Mouse (Mus musculus): ENCODE results near the gene Lsp1. TPM values are rescaled to one million over a fixed set of nuclear protein-coding genes. Genes with fewer than 3 reads are reported as not detected.

The Lsp1 gene
- 10 to 100 TPM; 24.7 to 33.1 TPM for total RNA-seq (2021)
- long read RNA-seq, experiment 1, partial matches to known transcripts = 1 of 14 reads
- long read RNA-seq, experiment 1, other reads (novel, unspliced or antisense) = 11 of 14 reads
- long read RNA-seq, experiment 2, partial matches to known transcripts = 2 of 14 reads
- long read RNA-seq, experiment 2, other reads (novel, unspliced or antisense) = 7 of 14 reads

- DNase-seq = peak in 1 of 2 experiments; percentile 23
Observed at GRCm38 (mm10) chr7:142460636-142461077, at the start of gene Lsp1. Lsp1 (plus strand) TSS chr7:142460809.

GRCm38 (mm10) chr7:142413285-142413684 lies 47.3 kb upstream of the Lsp1 start:
- no peak for DNase-seq

DNA sequence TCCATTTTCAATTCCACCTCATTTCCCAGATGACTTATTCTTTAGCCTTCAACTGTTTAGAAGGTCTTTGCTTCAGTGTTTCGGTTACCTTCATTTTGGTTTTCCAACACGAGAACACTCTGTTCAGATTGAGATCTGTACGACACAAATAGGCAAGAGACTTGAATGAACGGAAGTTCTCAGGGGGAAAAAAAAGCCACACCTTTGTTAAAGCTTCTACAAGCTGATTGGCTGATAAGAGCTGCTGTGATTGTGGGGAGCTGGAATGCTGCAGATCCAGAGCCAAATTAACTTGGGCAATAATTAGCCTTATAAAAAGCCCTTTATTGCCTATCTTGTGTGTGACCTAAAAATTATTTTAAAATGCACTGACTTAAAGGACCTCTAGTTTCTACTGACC lies 45.3 kb upstream of the Lsp1 start:
- peak in 1 of 2 experiments; percentile 71 for DNase-seq

GRCm38 (mm10) chr7:142416225-142416624 lies 44.4 kb upstream of the Lsp1 start:
- peak in 1 of 2 experiments; percentile 26 for DNase-seq

GRCm38 (mm10) chr7:142418027-142418426 lies 42.6 kb upstream of the Lsp1 start:
- DNase-seq = peak; percentile 23 to 70

GRCm38 (mm10) chr7:142418679-142419078 lies 41.9 kb upstream of the Lsp1 start:
- DNase-seq = no peak

DNA sequence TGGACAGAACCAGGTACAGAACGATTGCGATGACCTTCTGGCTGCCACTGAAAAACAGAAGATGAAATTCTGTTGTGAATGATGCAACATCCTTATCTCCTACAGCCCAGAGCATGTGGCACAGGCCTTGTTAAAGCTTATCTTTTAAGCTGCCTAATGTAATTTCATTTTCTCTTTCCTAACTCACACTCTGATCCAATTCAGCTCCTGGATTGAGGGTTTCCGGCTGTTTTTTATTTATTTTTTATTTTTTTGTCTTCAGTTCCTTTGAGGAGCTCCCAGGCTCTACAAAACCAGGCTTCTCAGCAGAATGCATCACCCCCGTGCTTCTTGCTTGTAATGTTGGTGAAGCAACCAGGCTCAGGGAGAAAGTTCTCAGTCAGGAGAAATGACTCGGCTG lies 40.7 kb upstream of the Lsp1 start:
- DNase-seq = no peak

DNA sequence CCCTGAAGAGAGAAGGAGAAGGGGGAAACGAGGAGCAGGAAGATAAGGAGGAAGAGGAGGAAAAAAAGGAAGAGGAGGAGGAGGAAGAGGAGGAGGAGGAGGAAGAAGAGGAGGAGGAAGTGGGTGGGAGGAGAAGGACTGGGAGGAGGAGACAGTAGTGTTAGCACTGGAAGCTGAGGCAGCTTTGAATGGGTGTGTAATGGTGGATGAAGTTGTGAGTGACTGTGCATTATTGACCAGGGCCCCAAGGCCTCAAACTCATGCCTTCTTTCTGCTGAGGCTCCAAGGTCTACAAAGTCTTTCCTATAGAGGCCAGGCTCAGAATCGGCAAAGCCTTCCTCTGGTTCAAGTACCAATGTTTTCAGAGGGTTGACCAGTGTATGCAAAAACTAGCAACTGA lies 38.8 kb upstream of the Lsp1 start:
- DNase-seq = no peak

DNA sequence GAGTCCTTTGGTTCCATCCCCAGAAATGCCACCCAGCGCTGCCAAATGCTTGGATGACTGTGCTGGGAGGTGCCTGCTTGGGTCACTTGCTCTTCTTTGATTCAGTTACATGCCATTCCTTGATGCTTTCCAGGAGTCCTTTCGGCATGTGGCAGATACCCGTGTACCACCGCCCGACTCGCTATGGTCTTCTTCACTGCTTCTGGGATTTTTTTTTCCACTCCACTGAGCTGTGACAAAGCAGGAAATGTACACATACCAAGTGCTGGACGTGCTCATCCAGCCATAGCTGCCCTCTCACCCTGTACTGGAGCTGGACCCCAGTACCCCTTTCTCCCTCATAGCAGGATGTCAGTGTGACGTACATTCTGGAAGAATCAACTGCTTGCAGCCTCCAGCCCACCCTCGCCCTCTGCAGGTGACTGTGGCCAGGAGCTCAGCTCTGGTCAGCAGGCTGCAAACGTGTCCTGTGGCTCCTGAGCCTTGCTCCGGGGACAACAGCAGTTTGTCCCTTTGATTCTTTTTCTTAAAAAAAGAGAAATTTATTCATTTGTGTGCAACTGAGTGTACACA lies 34.9 kb upstream of the Lsp1 start:
- DNase-seq = peak; percentile 43

DNA sequence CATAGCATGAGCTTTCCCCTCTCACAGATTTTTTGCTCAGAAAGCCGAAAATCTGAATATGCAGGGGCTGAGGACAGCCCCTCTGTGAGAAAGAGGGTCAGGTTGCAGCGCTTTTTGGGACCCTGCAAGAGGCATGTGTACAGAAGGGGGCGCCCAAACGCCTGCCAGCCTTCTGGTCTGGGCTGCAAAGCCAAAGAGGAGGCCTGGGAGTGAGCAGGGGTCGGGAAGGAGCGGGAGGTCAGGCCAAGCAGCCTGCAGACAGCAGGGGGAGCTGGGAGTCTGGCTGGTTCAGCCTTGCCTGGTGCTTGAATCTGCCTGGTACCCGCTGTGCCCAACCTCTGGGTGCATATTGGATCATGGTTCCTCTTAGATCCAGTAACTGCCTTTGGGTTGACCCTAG lies 32.4 kb upstream of the Lsp1 start:
- DNase-seq = no peak

DNA sequence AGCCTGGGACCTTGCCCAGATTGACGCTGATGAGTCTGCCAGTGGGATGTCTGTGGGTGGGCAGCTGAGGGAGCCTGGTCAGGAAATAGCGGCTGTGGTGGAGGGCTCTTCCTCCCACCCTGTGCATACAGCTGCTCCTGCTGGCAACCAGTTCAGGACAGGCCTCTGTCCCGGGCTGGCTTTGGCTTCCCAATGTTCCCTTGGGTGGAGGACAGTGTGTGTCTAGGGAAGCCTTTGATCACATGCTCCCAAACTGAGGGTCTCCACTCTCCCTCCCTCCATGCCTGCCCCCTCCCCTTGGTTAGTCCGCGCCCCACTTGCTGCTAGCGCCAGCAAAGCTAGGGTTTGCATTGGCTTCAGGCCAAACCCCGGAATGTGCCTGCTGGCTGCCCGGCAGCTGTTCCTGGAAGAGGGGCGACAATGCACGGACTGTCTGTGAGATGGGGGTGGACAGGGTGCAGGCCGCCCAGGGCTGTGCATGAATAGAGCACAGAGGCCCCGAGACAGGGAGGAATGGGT lies 30.4 kb upstream of the Lsp1 start:
- peak; percentile 40 to 42 for DNase-seq

DNA sequence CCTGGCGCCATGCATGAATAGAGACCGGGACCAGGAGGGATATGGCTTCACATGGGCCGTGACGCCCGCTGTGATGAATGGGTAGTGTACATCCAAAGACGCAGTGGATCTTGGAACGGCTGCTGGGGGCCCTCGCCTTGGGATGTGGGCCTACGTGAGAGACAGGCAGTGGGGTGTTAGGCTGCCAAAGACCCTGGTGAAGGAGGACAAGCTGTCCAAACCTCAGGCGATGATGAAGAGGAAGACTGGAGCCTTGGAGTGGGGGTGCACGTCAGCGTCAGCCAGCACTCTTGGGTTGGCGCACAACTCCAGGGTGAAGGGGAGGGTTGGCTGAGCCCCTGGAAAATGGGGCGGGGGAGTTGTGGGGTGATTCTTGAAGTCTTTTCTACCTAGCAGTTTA lies 29.5 kb upstream of the Lsp1 start:
- no peak for DNase-seq

GRCm38 (mm10) chr7:142433623-142434022 lies 27.0 kb upstream of the Lsp1 start:
- DNase-seq = peak in 1 of 2 experiments; percentile 35

DNA sequence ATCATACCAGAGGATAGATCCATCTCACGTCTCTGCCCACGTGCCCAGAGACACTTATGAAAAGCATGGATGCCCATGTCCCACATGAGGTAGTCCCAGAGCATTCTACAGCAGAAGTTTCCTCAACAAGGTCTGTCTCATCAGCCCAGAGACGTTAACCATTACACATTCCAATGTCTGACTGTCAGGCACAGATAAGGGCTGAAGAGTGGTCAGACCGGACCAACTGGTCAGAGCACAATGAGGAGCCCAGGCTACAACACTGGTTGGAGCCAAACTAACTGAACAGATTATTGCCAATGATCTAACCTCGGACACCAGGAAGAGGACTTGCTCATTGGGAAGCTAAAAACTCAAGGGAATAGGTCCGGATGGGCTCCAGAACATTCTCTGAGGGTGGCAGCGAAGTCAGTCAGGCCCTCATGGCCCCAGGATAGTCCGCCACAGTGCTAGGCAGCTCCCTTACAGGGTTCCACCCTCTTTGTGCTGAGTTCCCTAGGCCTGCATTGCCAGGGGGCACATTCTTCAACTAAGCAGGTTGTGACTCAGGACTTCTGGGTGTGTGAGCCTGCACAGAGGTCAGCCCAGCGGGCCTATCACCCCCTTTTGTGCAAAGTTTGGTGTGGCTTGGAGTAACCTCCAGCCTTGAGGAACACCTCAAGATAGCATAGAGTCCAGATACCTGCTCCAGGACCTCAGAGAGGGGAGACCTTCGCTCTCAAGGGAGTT lies 26.3 kb upstream of the Lsp1 start, which contains the start of gene Syt8:
Gene Syt8 (plus strand): TSS at position 714 of the 729 bp plus-strand sequence.
- no peak for DNase-seq

DNA sequence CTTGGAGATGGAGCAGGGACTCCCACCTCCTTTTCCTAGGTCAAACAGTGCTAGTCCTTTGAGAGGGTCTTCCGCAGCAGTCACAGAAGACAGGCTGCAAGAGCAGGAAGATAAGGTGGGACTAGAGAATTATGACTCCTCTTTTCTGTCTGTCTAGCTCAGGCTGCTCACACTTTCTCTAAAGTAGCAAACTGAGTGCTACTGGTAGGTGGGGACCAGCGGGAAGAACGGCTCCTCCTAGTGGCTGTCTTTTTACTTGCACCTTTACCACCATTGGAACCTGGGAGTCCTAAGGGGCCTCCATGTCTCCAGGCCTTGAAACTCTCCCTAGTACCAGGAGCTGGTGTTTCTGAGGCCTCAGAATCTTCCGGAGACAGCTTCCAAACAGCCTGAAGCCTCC lies 25.1 kb upstream of the Lsp1 start:
- peak; percentile 80 to 82 for DNase-seq

GRCm38 (mm10) chr7:142437324-142437723 lies 23.3 kb upstream of the Lsp1 start:
- no peak for DNase-seq

GRCm38 (mm10) chr7:142439966-142440365 lies 20.6 kb upstream of the Lsp1 start:
- no peak for DNase-seq

DNA sequence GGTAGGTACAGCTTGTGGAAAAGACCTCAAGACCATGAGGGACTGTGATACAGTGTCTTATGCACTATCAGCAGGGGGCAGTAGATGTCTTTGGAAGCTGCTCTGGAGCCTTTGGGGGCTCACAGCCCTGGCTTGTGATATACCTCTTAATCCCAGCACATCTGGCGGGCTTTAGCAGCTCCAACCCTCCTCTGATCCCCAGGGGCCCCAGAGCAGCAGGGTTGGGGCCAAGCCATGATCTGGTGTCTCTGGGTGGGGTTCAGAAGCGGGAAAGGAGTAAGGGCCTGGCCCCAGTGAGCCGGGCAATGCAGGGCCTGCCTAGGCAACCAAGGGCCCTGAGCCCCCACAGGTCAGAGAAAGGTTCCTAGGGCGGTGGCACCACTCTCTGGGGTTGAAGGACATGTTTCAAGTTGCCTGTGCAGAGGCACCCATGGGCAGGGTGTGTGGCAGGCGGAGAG lies 19.9 kb upstream of the Lsp1 start:
- DNase-seq = peak; percentile 75 to 83

DNA sequence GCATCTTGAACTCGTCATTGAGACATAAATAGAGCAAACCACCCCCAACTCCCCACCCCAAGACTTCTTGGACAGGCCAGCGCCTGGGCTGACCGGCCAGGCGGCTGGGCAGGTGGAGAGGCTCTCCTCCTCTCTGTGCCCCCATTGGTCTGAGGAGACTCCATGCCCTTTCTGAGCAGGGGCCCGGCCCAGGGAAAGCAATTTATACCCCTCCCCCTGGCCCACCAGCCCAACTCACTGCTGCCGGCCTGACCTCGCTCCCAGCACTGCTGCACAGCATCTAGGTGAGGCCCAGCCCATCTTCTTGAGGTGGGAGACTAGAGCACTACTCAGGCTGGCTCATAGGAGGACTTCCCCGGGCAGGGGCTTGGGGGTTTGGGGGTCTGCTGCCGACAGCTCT lies 19.0 kb upstream of the Lsp1 start, which contains the start of gene Tnni2:
Gene Tnni2 (plus strand): TSS at position 224 of the 400 bp plus-strand sequence.
- no peak for DNase-seq

- no peak for DNase-seq
Observed at GRCm38 (mm10) chr7:142442081-142442907, 18.3 kb upstream of the Lsp1 start.

DNA sequence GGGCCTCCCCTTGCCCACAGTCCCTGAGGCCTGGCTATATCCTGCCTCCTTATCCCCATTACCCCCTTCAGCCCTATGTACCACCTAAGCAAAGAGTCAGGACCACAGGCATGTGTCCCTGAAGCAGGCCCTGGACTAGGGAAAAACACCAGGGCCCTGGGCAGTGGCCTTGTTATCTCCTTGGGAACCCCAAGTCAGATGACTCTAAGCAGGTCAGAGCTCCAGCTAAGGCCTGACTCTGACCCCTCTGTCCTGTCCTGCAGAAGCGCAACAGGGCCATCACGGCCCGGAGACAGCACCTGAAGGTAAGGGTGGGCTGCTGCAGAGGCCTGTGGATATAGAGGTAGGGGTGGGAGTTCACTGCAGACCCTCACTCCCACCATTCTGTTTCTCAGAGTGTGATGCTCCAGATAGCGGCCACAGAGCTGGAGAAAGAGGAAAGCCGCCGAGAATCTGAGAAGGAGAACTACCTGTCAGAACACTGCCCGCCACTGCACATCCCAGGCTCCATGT lies 17.6 kb upstream of the Lsp1 start:
- no peak for DNase-seq

GRCm38 (mm10) chr7:142443474-142443873 lies 17.1 kb upstream of the Lsp1 start:
- no peak for DNase-seq
